Mouse (Mus musculus) midbrain, embryonic 14.5 days (tissue): ENCODE measurements around the gene Qk. TPM values are rescaled to one million over a fixed set of nuclear protein-coding genes. Genes with fewer than 3 reads are reported as not detected.

ENCODE experiments used
- ATAC-seq: fragments of 200-750 bp; cut with Nextera tagmentation; 2 replicates; pipeline ENCODE4 v1.8.0; 2017; ENCODE audit warnings: moderate number of reproducible peaks, moderate library complexity; ENCODE audit not compliant: low FRiP score, low TSS enrichment
- DNase-seq: peaks from one replicate; pipeline ENCODE4 v3.0.0-alpha.2; 2015
- H3K27ac ChIP-seq: fragments of 300-500 bp; sonication (generic); replicated peaks from 2 replicates; pipeline ENCODE4 v1.5.1; 2014; ENCODE audit warnings: mild to moderate bottlenecking, low read depth, low read length, moderate library complexity
- H3K27me3 ChIP-seq: fragments of 300-500 bp; sonication (generic); 2 replicates; pipeline ENCODE4 v1.6.1; 2014; ENCODE audit warnings: low read length, control low read depth, mixed read lengths; ENCODE audit not compliant: control insufficient read depth, insufficient read depth
- H3K36me3 ChIP-seq: fragments of 300-500 bp; sonication (generic); 2 replicates; pipeline ENCODE4 v1.6.1; 2014; ENCODE audit warnings: low read length, control low read depth; ENCODE audit not compliant: control insufficient read depth, insufficient read depth
- H3K4me1 ChIP-seq: fragments of 300-500 bp; sonication (generic); 2 replicates; pipeline ENCODE4 v1.6.1; 2014; ENCODE audit warnings: mild to moderate bottlenecking, antibody characterized with exemption, low read length, control low read depth; ENCODE audit not compliant: control insufficient read depth, insufficient read depth
- H3K4me2 ChIP-seq: fragments of 300-500 bp; sonication (generic); 2 replicates; pipeline ENCODE4 v1.6.1; 2014; ENCODE audit warnings: mild to moderate bottlenecking, low read length, moderate library complexity
- H3K4me3 ChIP-seq: fragments of 300-500 bp; sonication (generic); replicated peaks from 2 replicates; pipeline ENCODE4 v1.5.1; 2014; ENCODE audit warnings: low read depth, low read length
- H3K9ac ChIP-seq: fragments of 300-500 bp; sonication (generic); replicated peaks from 2 replicates; pipeline ENCODE4 v1.6.1; 2014; ENCODE audit warnings: mild to moderate bottlenecking, low read length, moderate library complexity
- H3K9me3 ChIP-seq: fragments of 300-500 bp; sonication (generic); 2 replicates; pipeline ENCODE4 v1.6.1; 2016; ENCODE audit warnings: low read length, control low read depth, mixed read lengths; ENCODE audit not compliant: control insufficient read depth
- WGBS: fragments of 180-500 bp; shearing (Covaris S2); extraction: QIAGEN DNeasy Blood & Tissue Kit; methylation state at CpG from one replicate; pipeline ENCODE4 v1.1.7; 2014; 5-methylcytosine and 5-hydroxymethylcytosine counted together
- polyA plus RNA-seq: library from polyadenylated mRNA; unstranded; fragments of >200 nt; fragmentation: Nextera tagmentation; extraction: Ambion mirVana; gene quantifications from 2 replicates; pipeline ENCODE4 v1.2.1, GENCODE M21; 2014

Qk gene
- polyA plus RNA-seq, 1 experiment from 2014 or later = 62.8 TPM

DNA sequence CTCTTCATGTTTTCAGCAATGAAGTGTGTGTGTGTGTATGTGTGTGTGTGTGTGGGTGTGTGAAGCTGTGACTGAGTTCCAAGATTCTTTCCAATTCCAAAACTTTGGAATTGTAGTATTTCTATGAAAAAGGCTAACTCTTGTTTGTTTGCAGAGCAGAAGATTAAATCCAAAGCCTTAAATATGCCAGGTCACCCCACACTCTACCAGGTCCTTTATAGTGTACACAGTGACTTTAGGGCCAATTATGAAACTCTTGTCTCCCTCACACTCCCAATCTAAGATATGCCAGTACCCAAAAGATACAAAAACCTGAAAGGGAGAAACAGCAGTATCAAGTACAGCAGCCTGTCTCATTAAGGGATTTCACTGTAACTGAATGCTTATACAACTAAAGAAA is 15.7 kb downstream of the Qk start:
- Histone ChIP-seq H3K27ac (no peak overlapping the region), H3K36me3 (no peaks in the 10 kb centered on the region), H3K4me3 (no peak overlapping the region), H3K9me3 (no peaks in the 10 kb centered on the region), H3K4me1 (no peaks in the 10 kb centered on the region), H3K9ac (no peak overlapping the region), H3K27me3 (no peaks in the 10 kb centered on the region), H3K4me2 (no peak overlapping the region)
- no peak for DNase-seq
- ATAC-seq = no peak

DNA sequence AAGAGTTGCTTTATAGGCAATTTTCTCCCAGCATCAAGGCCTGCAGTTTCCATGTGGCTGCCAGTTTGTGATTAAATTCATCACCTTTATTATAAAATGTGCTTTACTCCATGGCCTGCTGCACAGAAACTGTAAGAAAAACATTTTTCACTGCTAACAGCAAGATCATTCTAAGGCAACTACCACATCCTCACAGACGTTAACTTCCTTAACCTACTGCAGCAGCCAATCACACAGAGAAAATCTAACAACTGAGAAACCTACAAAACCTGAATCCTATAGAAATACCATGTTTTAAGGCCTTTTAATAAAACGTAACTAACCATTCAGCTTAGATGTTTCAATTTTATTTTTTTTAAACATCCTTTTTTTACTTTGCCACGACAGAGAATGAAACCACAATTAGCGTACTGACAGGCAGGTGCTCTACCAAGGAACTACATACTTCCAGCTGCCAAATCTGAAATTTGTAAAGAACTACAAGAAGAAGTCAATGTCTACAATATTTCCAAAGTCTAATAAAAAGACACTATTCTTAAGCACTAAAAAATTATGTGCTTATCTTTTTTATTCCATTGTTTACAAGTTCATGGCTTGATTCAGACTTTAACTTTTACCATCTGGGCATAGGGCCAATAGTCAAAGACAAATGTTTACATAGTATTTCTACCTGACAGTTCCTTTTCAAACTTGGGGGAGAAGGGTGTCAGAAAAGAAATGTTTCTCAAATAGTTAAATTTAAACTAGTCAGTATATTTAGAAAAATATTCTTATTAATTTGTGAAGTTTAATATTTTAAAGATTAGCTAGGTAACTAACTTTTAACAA is 18.5 kb downstream of the Qk start:
- 63% methylated on average over 4 of the region's 4 CpGs for WGBS
- Histone ChIP-seq H3K36me3 (no peaks in the 10 kb centered on the region), H3K27me3 (no peaks in the 10 kb centered on the region), H3K4me2 (no peak overlapping the region), H3K4me3 (no peak overlapping the region), H3K27ac (no peak overlapping the region), H3K9me3 (no peaks in the 10 kb centered on the region), H3K9ac (no peak overlapping the region), H3K4me1 (no peaks in the 10 kb centered on the region)
- ATAC-seq = no peak
- DNase-seq = no peak

DNA sequence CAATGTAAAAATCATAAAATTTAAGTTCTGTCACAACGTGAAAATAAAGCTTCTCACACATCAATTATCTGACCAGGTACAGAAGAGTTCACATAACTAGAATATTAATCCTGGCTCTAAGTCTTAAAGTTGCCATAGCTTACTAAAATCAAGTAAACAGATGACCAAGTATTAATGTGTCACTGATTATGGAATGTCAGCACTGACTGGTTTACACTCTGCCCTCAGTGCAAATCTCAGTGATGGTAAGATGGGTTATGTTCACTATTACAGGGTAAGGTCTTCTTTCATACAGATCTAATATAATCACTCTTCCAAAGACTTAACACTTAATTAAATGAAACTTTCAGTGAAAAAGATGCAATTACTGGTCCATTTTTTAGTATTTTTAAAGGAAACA is 20.3 kb downstream of the Qk start:
- Histone ChIP-seq H3K36me3 (no peaks in the 10 kb centered on the region), H3K4me1 (no peaks in the 10 kb centered on the region), H3K4me3 (no peak overlapping the region), H3K4me2 (no peak overlapping the region), H3K9me3 (no peaks in the 10 kb centered on the region), H3K27ac (no peak overlapping the region), H3K9ac (no peak overlapping the region), H3K27me3 (no peaks in the 10 kb centered on the region)
- ATAC-seq (no peak), DNase-seq (no peak)
- 76% methylated on average over 1 of the region's 1 CpGs for WGBS

DNA sequence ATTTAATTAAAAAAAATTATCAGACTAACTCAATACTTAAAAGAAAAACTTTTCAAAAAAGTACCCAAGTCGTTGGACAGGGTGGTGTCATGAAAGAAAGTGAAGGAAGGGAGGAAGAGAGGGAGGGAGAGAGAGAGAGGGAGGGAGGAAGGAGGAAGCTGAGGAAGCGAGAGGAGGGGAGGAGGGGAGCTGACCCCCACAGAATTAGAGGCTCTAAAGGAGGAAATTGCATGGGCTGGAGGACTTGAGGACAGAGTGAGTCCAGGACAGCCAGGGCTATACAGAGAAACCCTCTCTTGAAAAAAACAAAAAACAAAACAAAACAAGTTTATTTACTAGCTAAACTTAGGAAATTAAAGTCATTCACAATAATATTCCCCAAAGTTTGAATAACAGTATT is 27.1 kb downstream of the Qk start:
- H3K36me3 ChIP-seq = no peaks in the 10 kb centered on the region
- no peak overlapping the region for H3K4me2 ChIP-seq
- no peaks in the 10 kb centered on the region for H3K9me3 ChIP-seq
- H3K9ac ChIP-seq = no peak overlapping the region
- DNase-seq = no peak
- no peak overlapping the region for H3K4me3 ChIP-seq
- peaks cover 5% of the 10 kb centered on the region; the same call in 1 of the 2 replicates for H3K4me1 ChIP-seq
- no peak overlapping the region for H3K27ac ChIP-seq
- 66% methylated on average over 2 of the region's 2 CpGs for WGBS
- H3K27me3 ChIP-seq = no peaks in the 10 kb centered on the region
- no peak for ATAC-seq

DNA sequence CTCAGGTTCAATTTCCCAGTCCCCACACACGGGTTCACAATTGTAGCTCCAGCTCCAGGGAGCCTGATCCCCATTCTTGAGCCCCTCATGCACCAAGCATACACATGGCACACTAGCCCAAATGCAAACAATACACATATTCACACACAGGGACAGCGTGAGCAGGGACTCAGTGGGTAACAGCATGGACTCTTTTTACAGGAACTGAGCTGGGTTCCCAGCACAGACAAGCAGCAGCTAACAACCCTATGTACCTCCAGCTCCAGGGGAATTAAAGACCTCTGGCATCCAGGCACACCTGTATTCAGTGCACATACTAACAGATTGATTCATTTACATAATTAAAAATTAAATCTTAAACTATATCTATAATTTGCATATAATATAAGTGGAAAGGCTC is 34.9 kb downstream of the Qk start:
- H3K4me2 ChIP-seq = no peak overlapping the region
- H3K36me3 ChIP-seq = 0 out of 2 replicates have a peak, but pooled peaks cover under 1% of the 10 kb centered on the region
- no peaks in the 10 kb centered on the region for H3K27me3 ChIP-seq
- 47% methylated on average over 2 of the region's 2 CpGs for WGBS
- no peak overlapping the region for H3K9ac ChIP-seq
- no peak overlapping the region for H3K27ac ChIP-seq
- H3K9me3 ChIP-seq = no peaks in the 10 kb centered on the region
- H3K4me1 ChIP-seq = peaks cover 15% of the 10 kb centered on the region; the same call in 1 of the 2 replicates
- ATAC-seq (no peak), DNase-seq (no peak)
- no peak overlapping the region for H3K4me3 ChIP-seq

DNA sequence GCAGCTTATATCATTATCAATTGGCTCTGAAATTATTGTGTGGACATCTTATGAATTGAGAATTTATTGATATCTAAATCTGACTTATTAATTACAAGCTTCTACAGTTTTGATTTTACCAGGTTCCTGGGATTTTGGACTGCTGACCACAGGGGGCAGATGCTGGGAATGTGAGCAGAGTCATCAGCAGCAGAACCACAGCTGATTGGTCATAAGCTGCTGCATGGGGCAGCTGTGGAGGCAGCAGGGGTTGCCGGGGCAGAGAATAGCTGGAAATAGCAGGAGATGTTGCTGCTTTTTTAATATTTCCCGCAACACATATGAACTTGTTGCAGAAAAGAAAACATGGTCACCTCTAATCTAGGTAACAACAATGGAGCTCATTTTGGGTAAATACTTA is 40.1 kb downstream of the Qk start:
- no peak for DNase-seq
- Histone ChIP-seq H3K9ac (no peak overlapping the region), H3K36me3 (0 out of 2 replicates have a peak, but pooled peaks cover 2% of the 10 kb centered on the region), H3K4me1 (peaks cover under 1% of the 10 kb centered on the region; the same call in 1 of the 2 replicates), H3K27me3 (no peaks in the 10 kb centered on the region), H3K4me3 (no peak overlapping the region), H3K27ac (no peak overlapping the region), H3K9me3 (no peaks in the 10 kb centered on the region), H3K4me2 (no peak overlapping the region)
- ATAC-seq = no peak
- 81% methylated on average over 2 of the region's 2 CpGs for WGBS

DNA sequence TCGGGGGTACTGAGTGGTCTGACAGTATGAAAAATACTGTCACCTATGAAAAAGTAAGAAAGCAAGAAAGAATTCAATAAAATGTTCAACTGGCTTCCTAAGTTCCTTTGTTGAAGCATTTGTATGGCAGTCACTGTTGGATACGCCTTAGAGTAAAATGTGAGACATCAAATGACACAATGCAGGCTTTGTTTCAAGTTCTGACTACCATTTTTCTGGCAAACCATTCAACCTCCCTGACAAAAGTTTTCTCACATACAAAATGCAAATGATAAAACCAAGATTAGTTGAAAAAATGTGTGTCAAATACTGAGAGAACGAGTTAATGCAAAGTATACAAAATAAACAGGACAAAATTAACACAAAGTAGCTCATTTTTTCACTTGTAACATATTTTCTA is 50.1 kb downstream of the Qk start:
- no peak for DNase-seq
- no peaks in the 10 kb centered on the region for H3K4me1 ChIP-seq
- no peaks in the 10 kb centered on the region for H3K27me3 ChIP-seq
- H3K4me2 ChIP-seq = no peak overlapping the region
- no peak overlapping the region for H3K4me3 ChIP-seq
- WGBS = 33% methylated on average over 3 of the region's 3 CpGs
- no peak for ATAC-seq
- H3K36me3 ChIP-seq = peaks cover 5% of the 10 kb centered on the region; the same call in 1 of the 2 replicates
- no peaks in the 10 kb centered on the region for H3K9me3 ChIP-seq
- H3K27ac ChIP-seq = no peak overlapping the region
- no peak overlapping the region for H3K9ac ChIP-seq

DNA sequence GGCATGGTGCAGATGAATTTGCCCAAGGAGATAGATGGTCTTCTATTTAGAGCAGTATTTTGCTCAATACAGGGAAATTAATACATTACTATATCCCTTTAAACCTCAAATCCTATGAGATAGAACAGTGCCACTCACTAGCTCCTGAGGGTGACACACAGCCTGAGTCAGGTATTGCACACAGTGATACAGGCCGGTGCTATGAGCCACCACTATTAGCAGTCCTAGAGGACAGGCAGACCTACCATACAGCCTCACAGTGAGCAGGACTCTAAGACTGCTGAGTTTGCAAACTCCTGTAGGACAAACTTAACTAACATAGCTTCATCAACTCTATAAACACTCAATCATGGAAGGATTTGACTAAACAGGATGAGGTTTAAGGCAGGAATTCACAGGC is 51.2 kb downstream of the Qk start:
- WGBS = 74% methylated on average over 1 of the region's 1 CpGs
- Histone ChIP-seq H3K4me1 (no peaks in the 10 kb centered on the region), H3K36me3 (peaks cover 1% of the 10 kb centered on the region; the same call in 1 of the 2 replicates), H3K27ac (no peak overlapping the region), H3K9ac (no peak overlapping the region), H3K9me3 (no peaks in the 10 kb centered on the region), H3K4me2 (no peak overlapping the region), H3K4me3 (no peak overlapping the region), H3K27me3 (no peaks in the 10 kb centered on the region)
- ATAC-seq = no peak
- DNase-seq = no peak

DNA sequence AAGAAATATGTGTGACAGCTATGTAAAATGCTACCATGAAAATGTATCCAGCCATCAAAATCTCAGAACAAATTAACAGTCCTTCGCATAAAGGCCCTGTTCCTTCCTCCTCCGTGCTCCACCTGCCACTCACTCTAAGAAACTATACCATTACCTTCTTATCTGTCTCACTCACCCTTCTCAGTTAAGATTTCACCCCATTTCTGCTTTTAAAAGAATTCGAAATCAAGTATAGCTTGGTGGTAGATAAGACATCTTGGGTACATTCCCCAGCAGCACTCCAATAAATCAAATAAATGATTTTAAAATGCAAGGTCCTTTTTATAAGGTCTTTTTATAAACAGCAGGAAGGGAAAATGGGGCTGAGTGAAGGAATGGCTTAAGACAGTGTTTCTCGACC is 53.4 kb downstream of the Qk start:
- no peaks in the 10 kb centered on the region for H3K36me3 ChIP-seq
- no peaks in the 10 kb centered on the region for H3K4me1 ChIP-seq
- no peak overlapping the region for H3K9ac ChIP-seq
- no peak overlapping the region for H3K4me2 ChIP-seq
- WGBS = 84% methylated on average over 4 of the region's 4 CpGs
- no peaks in the 10 kb centered on the region for H3K9me3 ChIP-seq
- DNase-seq = no peak
- ATAC-seq = no peak
- H3K4me3 ChIP-seq = no peak overlapping the region
- no peaks in the 10 kb centered on the region for H3K27me3 ChIP-seq
- H3K27ac ChIP-seq = no peak overlapping the region
